Mouse (Mus musculus) embryonic stem cell, embryonic (primary cell): Measurements from ENCODE around the gene Adh1.

Experiments used
- CTCF ChIA-PET, 4 experiments: fragments of 300-600 bp in 2 of 4; fragments of 350-600 bp in 2 of 4; sonication (Branson Sonifier 250); formaldehyde crosslinking; loops; one replicate each; lab custom pipeline; 2022; ENCODE audit warnings: inconsistent platforms in 2 of 4; lab: Charles Lee
- POLR2A ChIA-PET, 4 experiments: fragments of 300-600 bp in 2 of 4; fragments of 350-600 bp in 2 of 4; sonication (Branson Sonifier 250); formaldehyde crosslinking; loops; one replicate each; lab custom pipeline; 2022; ENCODE audit warnings: antibody characterized with exemption in 4 of 4, inconsistent platforms in 1 of 4; lab: Charles Lee

Adh1 gene

GRCm38 (mm10) chr3:138236546-138237163, 24.1 kb upstream of the Adh1 start:
- POLR2A ChIA-PET: no interaction called here

GRCm38 (mm10) chr3:138238046-138238445, 22.7 kb upstream of the Adh1 start:
- ChIA-PET CTCF (interaction anchor here in 1 of 4 experiments (1.4 kb wide), 1 partner anchor 39 kb away, joined by 3 read pairs; no protein-coding TSS in a partner anchor), POLR2A (interaction anchor here in 1 of 4 experiments (0.6 to 0.7 kb wide), 2 partner anchors 128 to 283 kb away, joined by 4 read pairs; no protein-coding TSS in a partner anchor)

More at GRCm38 (mm10) chr3:138236546-138237163, 24.1 kb upstream of the Adh1 start:
- CTCF ChIA-PET: no interaction called here

GRCm38 (mm10) chr3:138239461-138239860, 21.3 kb upstream of the Adh1 start:
- ChIA-PET POLR2A (no interaction called here), CTCF (interaction anchor here in 2 of 4 experiments (0.9 to 1.8 kb wide), 3 partner anchors 41 to 72 kb away, joined by 4 to 5 read pairs (median 5); no protein-coding TSS in a partner anchor)

GRCm38 (mm10) chr3:138240411-138240810, 20.4 kb upstream of the Adh1 start:
- CTCF ChIA-PET: interaction anchor here (0.6 to 1.8 kb wide), 6 partner anchors 42 to 249 kb away, joined by 3 to 7 read pairs (median 4); no protein-coding TSS in a partner anchor
- POLR2A ChIA-PET: no interaction called here

- POLR2A ChIA-PET: interaction anchor here in 1 of 4 experiments (0.7 kb wide), 1 partner anchor 76 kb away, joined by 6 read pairs; no protein-coding TSS in a partner anchor
- CTCF ChIA-PET: interaction anchor here in 3 of 4 experiments (0.6 to 0.7 kb wide), 3 partner anchors 51 to 250 kb away, joined by 3 read pairs; no protein-coding TSS in a partner anchor
Measured at GRCm38 (mm10) chr3:138240942-138241341, 19.8 kb upstream of the Adh1 start.

GRCm38 (mm10) chr3:138241371-138241770, 19.4 kb upstream of the Adh1 start:
- ChIA-PET POLR2A (interaction anchor here in 1 of 4 experiments (0.7 kb wide), 1 partner anchor 76 kb away, joined by 6 read pairs; no protein-coding TSS in a partner anchor), CTCF (interaction anchor here in 1 of 4 experiments (0.5 kb wide), 1 partner anchor 47 kb away, joined by 4 read pairs; no protein-coding TSS in a partner anchor)

- POLR2A ChIA-PET: no interaction called here
- CTCF ChIA-PET: interaction anchor here in 1 of 4 experiments (0.5 kb wide), 1 partner anchor 46 kb away, joined by 4 read pairs; no protein-coding TSS in a partner anchor
Measured at GRCm38 (mm10) chr3:138242021-138242726, 18.6 kb upstream of the Adh1 start.

GRCm38 (mm10) chr3:138242933-138243332, 17.9 kb upstream of the Adh1 start:
- ChIA-PET CTCF (no interaction called here), POLR2A (no interaction called here)

GRCm38 (mm10) chr3:138244338-138244874, 16.4 kb upstream of the Adh1 start:
- CTCF ChIA-PET: no interaction called here
- POLR2A ChIA-PET: no interaction called here

GRCm38 (mm10) chr3:138246511-138247020, 14.2 kb upstream of the Adh1 start:
- CTCF ChIA-PET: no interaction called here
- POLR2A ChIA-PET: interaction anchor here in 1 of 4 experiments (0.7 kb wide), 1 partner anchor 265 kb away, joined by 3 read pairs; no protein-coding TSS in a partner anchor

GRCm38 (mm10) chr3:138247241-138247640, 13.6 kb upstream of the Adh1 start:
- POLR2A ChIA-PET: no interaction called here
- CTCF ChIA-PET: no interaction called here

GRCm38 (mm10) chr3:138248011-138248410, 12.8 kb upstream of the Adh1 start:
- ChIA-PET POLR2A (interaction anchor here in 1 of 4 experiments (0.7 kb wide), 1 partner anchor 384 kb away, joined by 3 read pairs; the partner anchor contains the start of gene H2afz), CTCF (no interaction called here)

- CTCF ChIA-PET: no interaction called here
- POLR2A ChIA-PET: interaction anchor here in 1 of 4 experiments (0.8 kb wide), 1 partner anchor 104 kb away, joined by 3 read pairs; the partner anchor contains the start of gene Mttp
Measured at GRCm38 (mm10) chr3:138248746-138249145, 12.0 kb upstream of the Adh1 start.

GRCm38 (mm10) chr3:138251156-138251555, 9.6 kb upstream of the Adh1 start:
- ChIA-PET POLR2A (no interaction called here), CTCF (interaction anchor here in 1 of 4 experiments (1.4 kb wide), 1 partner anchor 53 kb away, joined by 3 read pairs; no protein-coding TSS in a partner anchor)

- CTCF ChIA-PET: interaction anchor here in 1 of 4 experiments (0.6 kb wide), 1 partner anchor 60 kb away, joined by 3 read pairs; no protein-coding TSS in a partner anchor
- POLR2A ChIA-PET: no interaction called here
Measured at GRCm38 (mm10) chr3:138254205-138254604, 6.6 kb upstream of the Adh1 start.

GRCm38 (mm10) chr3:138255366-138255765, 5.4 kb upstream of the Adh1 start:
- POLR2A ChIA-PET: interaction anchor here in 1 of 4 experiments (0.6 kb wide), 1 partner anchor 618 kb away, joined by 3 read pairs; no protein-coding TSS in a partner anchor
- CTCF ChIA-PET: interaction anchor here in 1 of 4 experiments (0.5 kb wide), 1 partner anchor 1976 kb away, joined by 8 read pairs; no protein-coding TSS in a partner anchor

- CTCF ChIA-PET: no interaction called here
Measured at GRCm38 (mm10) chr3:138255780-138256550, 4.8 kb upstream of the Adh1 start.

GRCm38 (mm10) chr3:138262568-138262967, 1.8 kb downstream of the Adh1 start:
- ChIA-PET POLR2A (interaction anchor here in 2 of 4 experiments (0.5 to 1.7 kb wide), 3 partner anchors 11 to 265 kb away, joined by 3 to 9 read pairs (median 4); no protein-coding TSS in a partner anchor), CTCF (no interaction called here)

More at GRCm38 (mm10) chr3:138255780-138256550, 4.8 kb upstream of the Adh1 start:
- POLR2A ChIA-PET: no interaction called here
